Mouse (Mus musculus) liver, adult 2 months (tissue): ENCODE measurements around the gene Srebf2.

Source experiments
- CTCF ChIP-seq: fragments of 200-500 bp; IDR thresholded peaks from 2 replicates; pipeline ENCODE4 v1.5.1; 2011; ENCODE audit warnings: low read depth, low read length, control low read depth
- POLR2A ChIP-seq: fragments of 200-500 bp; IDR thresholded peaks from 2 replicates; pipeline ENCODE4 v1.6.1; 2011; ENCODE audit warnings: low read length, control low read depth; ENCODE audit not compliant: insufficient read depth; ENCODE audit errors: extremely low read depth

DNA sequence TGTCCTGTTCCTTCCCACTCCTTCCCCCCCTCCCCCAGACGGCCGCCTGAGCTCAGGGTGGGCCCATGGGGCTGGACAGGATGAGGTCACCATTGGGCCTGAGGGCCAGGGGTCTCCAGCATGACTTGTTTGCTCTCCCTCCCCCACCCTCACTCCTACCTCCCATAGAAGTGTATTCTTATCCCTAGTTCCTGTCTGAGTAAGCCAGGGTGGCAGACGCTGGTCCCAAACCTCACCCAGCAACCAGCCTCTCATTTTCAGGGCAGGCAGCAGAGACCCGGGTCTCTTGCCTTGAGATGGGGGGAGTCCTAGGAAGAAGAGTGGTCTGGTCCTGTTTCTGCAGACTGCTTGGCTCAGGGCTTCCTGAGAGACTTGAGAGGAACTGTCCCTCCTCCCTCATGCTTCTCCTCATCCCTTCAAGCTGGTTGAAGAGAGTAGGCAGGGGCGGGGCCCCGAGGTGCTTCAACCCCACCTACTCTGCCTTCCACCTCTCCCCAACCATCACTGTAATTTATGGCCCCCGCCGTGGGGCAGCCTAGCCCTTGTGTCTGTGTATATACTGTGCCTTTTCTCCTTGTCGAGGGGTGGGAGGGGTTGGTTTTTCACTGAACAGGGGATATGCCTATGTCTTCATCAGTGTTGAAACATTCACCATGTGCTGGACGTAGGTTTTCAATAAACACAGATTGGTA, 57.8 kb downstream of the Srebf2 start:
- no peak for TF ChIP-seq POLR2A
- TF ChIP-seq CTCF, result no peak
